Mouse (Mus musculus): ENCODE data around the gene Gm10553.
"Not testable (repeated sequence)": the region's sequence is repeated elsewhere in the genome, so short reads cannot be mapped to it uniquely, and the experiment has no call there.

The Gm10553 gene

DNA sequence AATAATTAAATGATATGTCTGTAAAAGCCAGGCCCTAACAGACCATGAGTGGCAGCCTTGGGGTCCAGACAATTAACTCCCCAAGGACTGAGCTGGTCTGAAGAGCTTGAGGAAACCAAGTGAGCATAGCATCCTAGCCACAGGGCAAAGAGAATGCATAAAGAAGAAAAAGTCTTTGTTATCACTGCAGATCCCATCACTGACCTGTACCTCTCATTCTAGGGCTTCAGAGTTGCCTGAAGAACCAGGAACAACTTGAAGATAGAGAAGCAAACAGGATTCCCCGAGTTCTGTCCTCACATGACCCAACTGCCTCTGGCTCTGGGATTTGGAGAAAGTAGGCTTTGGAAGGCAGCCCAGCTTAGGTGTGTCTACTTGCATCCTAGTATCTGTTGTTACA lies at the start of gene Gm10553:
Gm10553 (plus strand) TSS at position 301 of the 400 bp plus-strand sequence.
- DNase-seq (ENCODE audit: inconsistent age in 2 of 2, low spot score in 1 of 2), result not testable (repeated sequence)

DNA sequence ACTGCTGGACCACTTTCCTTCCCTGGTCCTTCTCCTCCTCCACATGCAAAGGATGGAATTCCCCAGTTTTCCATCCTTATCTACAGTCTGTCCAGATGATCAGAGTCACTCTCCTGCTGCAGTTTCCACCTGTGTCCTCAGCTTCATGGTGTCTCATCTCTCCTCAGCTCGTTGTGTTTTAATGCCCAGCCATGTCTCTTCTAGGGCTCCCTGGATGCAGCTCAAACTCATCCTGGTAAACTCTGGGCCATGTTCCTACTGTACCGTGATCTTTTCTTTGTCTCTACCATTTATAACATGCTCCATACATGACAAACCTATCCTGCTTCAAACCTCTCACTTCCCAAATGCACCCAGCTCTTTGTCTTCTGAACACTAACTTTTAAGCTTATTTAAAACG lies 28.3 kb upstream of the Gm10553 start:
- DNase-seq (ENCODE audit: inconsistent age in 2 of 2, low spot score in 1 of 2), result peak in 1 of 2 experiments; percentile 18

DNA sequence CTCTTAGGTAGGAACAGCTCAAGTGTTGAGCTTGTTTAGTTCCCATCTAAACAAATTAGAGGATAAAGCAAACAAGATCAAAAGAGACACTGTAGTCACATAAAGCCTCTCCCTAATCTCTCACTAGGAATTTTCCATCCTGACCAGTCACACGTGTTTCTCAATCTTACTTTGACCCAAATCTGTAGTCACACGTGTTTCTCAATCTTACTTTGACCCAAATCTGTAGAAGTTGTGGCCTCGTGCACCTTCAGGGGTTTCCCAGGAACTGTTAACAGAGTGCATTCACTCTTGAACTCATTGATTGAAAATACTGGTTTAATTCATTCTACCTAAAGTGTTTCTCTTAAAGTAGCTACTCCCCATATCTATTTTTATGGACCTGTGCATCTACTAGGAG lies 26.9 kb upstream of the Gm10553 start:
- not testable (repeated sequence) for DNase-seq (ENCODE audit: inconsistent age in 2 of 2, low spot score in 1 of 2)

DNA sequence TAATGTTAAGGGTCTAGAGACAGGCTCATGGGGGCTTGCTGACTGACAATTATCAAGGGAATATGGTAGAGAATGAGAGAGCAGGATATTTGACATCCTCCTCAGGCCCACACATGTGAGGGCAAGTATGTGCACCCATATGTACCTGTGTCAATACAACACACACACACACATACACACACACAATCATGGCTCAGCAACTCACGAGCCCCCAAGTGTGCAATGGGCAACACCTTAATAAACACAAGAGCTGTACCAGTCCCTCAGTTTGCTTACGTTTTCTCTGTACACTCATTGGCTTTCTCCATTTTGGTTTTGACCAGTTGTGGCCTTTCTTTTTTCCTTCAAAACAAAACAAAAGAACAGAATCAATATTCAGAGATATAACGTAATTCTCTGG lies 15.2 kb upstream of the Gm10553 start:
- not testable (repeated sequence) for DNase-seq (ENCODE audit: inconsistent age in 2 of 2, low spot score in 1 of 2)

DNA sequence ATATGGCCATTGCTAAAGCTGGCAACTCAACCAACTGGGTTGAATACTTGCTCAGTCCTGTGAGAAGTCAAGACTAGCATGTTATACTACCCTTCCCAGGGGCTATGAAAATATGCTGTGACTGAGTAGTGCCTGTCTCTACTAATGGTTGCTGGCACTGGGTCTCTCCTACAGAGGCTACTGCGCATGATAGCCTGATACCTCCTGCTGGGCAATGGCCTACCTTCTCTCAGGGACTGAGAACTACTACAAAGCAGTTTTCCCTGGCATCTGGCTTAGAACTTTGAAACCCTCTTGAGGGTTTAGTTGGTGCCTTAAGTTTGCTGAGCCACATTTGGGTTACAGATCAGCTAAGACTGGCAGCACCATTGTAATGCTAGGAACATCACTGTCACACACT lies 13.8 kb upstream of the Gm10553 start:
- peak in 1 of 2 experiments; percentile 30 for DNase-seq (ENCODE audit: inconsistent age in 2 of 2, low spot score in 1 of 2)

DNA sequence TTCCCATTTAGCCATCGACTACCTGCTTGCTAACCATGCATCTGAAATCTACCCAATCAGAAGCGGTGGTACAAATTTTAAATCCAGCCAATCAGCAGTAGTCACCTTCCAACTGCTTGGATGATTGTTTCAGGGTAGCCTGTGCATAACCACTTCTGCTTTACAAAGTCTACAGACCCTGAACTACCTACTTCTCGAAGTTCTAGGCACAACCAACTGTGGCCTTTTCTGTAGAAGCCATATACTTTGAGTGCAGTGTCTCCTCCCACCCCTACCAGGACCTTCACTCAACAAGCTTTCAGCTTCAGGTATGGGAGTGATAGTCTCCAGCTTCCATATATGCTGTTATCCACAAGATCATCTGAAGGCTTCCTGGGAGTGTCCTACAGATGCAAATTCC lies 7.8 kb upstream of the Gm10553 start:
- peak in 1 of 2 experiments; percentile 23 for DNase-seq (ENCODE audit: inconsistent age in 2 of 2, low spot score in 1 of 2)

DNA sequence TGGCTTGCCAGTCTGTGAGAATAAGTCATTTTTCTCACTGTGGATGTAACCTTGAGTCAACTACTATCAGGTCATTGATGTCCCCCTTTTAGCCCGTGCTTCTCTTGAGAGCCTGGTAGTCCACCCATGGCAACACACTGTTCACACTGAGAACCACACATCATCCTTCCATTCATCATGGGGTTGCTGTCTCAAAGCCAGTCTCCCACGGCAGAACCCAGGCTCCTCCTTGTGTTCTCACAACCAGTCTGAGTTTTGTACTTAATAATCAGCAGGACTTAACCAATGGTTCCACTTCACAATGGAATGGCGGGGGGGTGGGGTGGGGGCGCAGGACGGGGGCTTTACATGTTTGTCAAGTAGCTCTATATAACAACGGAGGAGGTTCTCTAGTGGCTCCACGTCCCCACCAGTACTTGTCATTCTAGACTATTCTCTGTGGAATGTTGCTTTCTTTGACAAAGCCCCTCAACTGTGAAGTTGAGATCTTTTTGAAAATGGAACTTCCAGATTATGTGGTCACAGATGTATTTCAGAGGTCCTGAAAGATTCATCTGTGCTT lies 6.9 kb upstream of the Gm10553 start:
- DNase-seq (ENCODE audit: inconsistent age in 2 of 2, low spot score in 1 of 2), result peak in 1 of 2 experiments; percentile 16

DNA sequence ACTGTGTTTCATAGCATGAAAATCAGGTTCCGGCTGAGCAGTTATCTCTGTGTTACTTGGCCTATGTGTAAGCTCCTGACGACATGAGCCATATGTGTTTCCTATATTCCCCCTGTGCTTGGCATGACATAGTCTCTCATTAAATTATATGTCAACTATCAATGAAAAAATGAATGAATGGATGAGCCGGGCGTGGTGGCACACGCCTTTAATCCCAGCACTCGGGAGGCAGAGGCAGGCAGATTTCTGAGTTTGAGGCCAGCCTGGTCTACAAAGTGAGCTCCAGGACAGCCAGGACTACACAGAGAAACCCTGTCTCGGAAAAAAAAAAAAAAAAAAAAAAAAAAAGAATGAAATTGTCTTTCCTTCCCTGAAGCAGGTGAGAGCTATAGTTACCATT lies 883 bp upstream of the Gm10553 start:
- not testable (repeated sequence) for DNase-seq (ENCODE audit: inconsistent age in 2 of 2, low spot score in 1 of 2)

DNA sequence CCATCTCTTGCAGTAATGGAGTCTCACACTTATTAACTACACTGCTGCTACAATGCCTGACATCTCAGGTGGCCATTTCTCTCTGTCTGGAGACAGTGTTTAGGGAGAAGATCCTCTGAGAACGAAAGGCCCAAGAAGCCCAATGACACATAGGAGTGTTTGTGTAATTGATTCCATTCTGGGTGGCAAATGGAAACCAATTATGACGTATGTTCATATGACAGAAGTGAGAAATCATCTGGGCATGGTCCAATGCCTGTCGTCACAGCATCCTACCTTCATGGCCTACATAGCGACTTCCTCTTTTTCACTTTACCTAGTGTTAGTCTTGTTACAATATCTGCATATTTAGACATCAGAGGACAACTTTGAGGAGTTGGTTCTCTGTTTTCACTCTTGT lies 1.8 kb downstream of the Gm10553 start:
- DNase-seq (ENCODE audit: inconsistent age in 2 of 2, low spot score in 1 of 2), result not testable (repeated sequence)

DNA sequence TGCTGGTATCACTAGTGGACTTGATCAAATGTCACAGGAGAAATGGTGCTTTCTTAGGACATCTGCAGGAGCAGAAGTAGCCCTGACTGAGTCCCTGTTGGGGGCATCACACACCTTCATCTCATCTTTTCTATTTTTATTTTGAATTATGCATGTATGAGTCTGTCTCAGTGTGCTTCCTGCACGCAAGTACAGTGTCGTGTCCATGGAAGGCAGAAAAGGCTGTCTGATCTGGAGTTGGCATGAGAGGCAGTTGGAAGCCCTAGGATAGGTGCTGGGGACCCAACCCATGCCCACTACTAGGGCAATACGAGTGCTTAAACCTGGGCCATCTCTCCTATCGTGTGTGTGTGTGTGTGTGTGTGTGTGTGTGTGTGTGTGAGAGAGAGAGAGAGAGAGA lies 5.4 kb downstream of the Gm10553 start:
- DNase-seq (ENCODE audit: inconsistent age in 2 of 2, low spot score in 1 of 2), result peak in 1 of 2 experiments; percentile 45

DNA sequence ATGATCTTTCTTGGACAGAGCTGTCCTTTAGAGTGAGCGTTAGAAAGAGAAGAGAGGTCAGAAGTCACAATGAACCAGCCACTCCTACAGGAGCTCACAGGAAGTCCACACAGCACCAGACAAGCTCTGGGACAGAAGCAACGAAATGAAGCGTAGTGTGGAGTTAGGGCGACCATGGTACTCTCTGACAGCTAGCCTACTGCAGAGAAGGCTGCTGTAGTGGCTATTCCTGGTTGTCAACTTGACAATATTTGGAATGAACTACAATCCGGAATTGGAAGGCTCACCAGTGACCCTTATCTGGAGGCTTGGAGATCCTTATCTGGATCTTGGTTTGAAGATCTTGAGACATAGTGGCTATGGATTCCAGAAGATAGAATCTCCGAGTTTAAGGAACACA lies 6.0 kb downstream of the Gm10553 start:
- DNase-seq (ENCODE audit: inconsistent age in 2 of 2, low spot score in 1 of 2), result not testable (repeated sequence)

DNA sequence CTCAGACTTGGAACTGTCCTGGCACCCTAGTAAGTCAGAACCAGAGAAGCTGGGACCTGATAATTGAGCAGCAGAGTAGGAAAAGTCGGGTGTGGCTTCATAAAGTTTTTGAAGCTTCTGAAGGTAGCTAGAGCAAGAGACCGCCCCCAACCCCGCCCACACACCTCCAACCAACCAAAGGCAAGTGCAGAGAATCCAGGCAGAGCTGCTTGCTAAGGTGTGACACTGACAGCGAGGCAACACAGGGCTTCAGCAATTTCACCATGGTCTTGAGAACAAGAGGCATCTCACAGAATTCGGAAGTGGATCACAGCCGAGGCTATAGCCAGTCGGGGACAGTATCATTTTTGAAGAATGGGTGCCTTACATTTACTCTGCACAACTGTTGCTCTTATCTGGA lies 9.8 kb downstream of the Gm10553 start, which contains the start of gene A530032D15Rik:
A530032D15Rik (minus strand) TSS at position 101 of the 400 bp plus-strand sequence.
- DNase-seq (ENCODE audit: inconsistent age in 2 of 2, low spot score in 1 of 2), result not testable (repeated sequence)

DNA sequence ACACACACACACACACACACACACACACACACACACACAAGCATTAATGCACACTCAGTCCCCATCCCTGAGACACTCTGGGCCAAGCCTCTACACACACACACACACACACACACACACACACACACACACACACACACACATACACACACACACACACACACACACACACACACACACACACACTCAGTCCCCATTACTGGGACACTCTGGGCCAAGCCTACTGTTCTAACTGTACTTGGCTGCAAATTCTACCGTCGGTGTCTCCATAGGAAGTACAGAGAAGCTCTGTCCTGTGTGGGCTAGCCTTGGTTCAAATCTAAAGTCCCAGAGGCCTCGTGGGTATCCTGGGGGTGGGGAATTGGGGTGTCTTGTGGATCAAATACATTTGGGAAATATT lies 10.9 kb downstream of the Gm10553 start:
- not testable (repeated sequence) for DNase-seq (ENCODE audit: inconsistent age in 2 of 2, low spot score in 1 of 2)

DNA sequence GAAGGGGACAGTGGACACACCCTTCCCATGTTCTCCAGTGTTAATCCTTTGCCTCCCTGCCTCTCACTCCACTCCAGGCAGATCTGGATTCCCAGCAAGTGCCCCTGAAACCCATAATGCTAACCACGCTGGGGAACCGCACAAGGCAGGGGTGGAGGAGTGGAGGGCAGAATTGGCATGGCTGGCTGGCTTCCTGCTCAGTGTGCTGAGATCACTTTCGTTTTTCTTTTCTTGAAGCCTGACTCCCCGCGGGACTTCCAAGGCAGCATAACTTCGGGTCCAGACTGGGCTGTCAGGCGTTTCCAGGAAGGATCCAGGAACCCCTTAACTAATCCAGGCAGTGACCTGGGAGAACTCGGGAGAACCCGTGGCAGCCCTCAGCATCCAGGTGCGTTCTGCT lies 11.6 kb downstream of the Gm10553 start:
- DNase-seq (ENCODE audit: inconsistent age in 2 of 2, low spot score in 1 of 2), result peak in 1 of 2 experiments; percentile 64

DNA sequence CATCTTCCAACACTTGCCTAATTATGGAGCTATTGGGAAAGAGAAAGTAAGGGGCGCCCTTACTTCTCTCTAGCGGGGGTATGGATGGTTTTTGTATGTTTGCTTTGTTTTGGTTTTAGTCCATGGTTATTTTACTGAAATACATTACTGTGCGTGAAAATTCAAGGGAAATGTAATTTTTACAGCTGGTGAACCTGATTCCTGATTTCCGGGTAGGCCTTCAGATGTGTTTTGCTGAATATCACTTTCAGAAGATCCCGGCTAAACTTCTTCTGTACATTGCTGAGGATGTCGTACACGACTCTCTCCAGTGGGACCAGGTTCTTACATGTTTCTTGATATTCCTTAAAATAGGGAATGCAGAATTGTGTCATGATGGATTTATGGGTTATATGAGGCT lies 12.3 kb downstream of the Gm10553 start:
- DNase-seq (ENCODE audit: inconsistent age in 2 of 2, low spot score in 1 of 2), result not testable (repeated sequence)

DNA sequence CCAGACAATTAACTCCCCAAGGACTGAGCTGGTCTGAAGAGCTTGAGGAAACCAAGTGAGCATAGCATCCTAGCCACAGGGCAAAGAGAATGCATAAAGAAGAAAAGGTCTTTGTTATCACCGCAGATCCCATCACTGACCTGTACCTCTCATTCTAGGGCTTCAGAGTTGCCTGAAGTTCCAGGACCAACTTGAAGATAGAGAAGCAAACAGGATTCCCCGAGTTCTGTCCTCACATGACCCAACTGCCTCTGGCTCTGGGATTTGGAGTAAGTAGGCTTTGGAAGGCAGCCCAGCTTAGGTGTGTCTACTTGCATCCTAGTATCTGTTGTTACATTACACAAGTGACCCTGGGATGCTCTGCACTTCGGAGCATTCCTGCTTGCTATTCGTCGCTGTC lies 12.9 kb downstream of the Gm10553 start:
- DNase-seq (ENCODE audit: inconsistent age in 2 of 2, low spot score in 1 of 2), result peak in 1 of 2 experiments; percentile 45

DNA sequence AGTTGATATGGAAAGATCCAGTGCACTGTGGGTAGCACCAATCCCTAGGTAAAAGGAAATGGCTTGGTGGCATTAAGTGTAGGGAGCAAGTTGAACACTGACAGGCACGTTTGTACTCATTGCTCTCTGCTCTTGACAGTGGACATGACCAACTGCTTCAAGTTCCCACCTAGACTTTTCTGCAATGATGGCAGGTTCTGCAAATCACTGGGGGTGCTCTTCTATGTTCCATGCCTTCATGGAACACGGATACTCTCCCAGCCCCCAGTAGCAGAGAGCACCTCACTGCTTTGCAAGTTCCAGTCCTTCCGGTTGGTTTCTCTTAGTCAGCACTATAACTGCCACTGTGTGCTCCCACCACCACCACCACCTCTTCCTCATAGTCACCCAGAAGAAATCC lies 14.1 kb downstream of the Gm10553 start:
- peak in 1 of 2 experiments; percentile 52 for DNase-seq (ENCODE audit: inconsistent age in 2 of 2, low spot score in 1 of 2)

DNA sequence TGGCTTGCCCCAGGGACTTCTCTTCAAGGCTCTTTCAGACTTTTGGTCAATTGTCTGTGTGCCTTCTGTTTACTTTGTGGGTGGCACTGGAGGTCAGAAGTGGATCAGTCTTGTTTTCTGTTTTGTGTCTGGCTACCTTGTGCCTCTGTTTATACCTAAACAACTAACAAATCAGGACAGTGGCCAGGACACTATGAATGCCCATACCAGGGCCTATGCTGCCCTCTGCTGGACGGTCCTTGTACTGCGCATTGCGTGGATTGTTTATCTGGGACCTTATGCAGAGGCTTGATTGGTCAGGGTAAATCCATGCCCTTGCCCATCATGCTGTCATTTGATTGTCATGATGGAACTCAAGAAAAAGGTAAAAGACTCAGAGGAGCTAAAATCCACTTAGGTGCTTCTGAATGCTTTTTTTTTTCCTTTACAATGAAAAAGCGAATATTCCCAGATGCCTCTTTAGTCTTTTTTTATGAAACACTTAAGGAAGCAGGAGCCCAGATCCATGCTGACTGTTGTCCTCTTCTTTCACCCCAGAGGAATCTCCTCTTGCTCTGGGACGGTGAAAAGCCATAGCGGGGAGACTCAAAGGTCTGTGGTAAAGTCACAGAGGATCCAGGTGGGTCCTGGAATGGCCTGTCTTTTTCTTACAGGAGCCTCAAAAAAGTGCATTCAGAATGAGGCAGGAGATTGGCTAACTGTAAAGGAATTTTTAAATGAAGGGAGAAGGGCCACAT lies 14.9 kb downstream of the Gm10553 start:
- DNase-seq (ENCODE audit: inconsistent age in 2 of 2, low spot score in 1 of 2), result peak; percentile 50 to 89

DNA sequence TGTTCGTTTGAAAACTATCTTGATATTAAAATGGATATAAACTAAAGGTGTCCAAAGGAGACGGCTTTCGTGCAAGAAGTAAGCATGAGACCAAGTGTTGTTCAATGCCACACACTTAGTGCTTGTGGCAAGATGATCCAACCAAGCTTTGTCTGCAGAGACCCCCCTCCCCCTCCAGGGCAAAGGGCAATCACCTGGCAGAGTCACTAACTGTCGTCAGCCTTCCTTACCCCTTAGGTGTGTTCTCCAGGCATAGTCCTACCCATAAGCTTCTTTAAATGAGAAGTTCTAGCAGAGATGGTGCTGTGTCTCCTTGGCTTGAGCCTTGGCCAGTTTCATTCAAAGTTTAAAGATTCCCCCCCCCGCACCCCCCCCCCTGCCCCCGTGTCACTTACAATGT lies 17.6 kb downstream of the Gm10553 start:
- DNase-seq (ENCODE audit: inconsistent age in 2 of 2, low spot score in 1 of 2), result not testable (repeated sequence)

DNA sequence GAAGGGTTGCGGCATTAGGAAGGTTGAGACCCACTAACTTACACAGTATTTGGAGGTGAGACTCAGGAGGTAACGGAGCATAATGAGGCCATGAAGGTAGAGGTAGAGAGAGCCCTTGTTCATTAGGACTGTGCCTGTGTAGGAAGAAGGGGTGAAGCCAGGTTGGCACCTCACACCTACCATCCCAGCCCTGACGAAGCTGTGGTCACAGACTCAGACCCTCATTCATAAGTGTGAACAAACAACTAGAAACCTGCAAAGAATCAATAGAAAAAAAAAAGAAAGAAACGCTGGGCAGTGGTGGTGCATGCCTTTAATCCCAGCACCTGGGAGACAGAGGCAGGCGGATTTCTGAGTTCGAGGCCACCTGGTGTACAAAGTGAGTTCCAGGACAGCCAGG lies 18.4 kb downstream of the Gm10553 start:
- DNase-seq (ENCODE audit: inconsistent age in 2 of 2, low spot score in 1 of 2), result not testable (repeated sequence)

DNA sequence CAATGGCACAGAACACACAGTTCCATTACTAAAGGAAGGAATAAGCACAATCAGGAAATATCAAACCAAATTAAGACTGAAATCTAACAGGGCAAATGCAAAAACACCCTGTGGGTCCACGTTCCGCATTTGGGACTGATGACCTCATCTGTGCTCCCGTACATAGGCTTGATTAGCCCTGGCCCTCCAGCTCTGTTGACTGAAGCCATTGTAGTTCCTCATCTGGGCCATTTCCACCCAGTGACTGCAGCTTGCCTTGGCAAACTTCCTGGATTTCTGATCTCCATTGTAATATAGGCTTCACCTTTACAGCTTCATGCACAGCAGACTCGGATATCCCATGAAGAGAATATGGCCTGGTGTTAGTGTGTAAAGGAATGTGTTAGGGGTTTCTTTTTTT lies 21.9 kb downstream of the Gm10553 start:
- not testable (repeated sequence) for DNase-seq (ENCODE audit: inconsistent age in 2 of 2, low spot score in 1 of 2)

DNA sequence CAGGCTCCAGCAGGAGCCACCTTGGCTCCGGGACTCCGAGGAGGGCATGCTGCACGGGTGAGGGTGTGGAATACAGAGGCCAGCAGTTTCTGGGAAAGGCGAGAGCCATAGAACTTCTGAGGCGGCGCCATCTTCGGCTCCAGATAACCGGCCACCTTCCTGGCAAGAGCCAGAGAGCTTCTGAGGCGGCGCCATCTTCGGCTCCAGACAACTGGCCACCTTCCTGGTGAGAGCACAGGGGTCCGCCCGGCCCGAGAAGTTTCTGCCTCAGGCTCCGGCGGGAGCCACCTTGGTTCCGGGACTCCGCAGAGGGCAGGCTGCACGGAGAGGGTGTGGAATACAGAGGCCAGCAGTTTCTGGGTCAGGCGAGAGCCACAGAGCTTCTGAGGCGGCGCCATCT lies 33.7 kb downstream of the Gm10553 start:
- DNase-seq (ENCODE audit: inconsistent age in 2 of 2, low spot score in 1 of 2), result not testable (repeated sequence)
